Mouse (Mus musculus) ES-E14 (cell line): ENCODE results near the gene Macrod1.

Experiments used
- ZC3H11A ChIP-seq: IDR thresholded peaks from 2 replicates; pipeline ENCODE4 v1.6.1; 2012; ENCODE audit warnings: low read depth, mild to moderate bottlenecking, inconsistent platforms, low read length, borderline replicate concordance
- ZNF384 ChIP-seq: IDR thresholded peaks from 2 replicates; pipeline ENCODE4 v1.6.1; 2012; ENCODE audit warnings: low read depth, low read length, inconsistent platforms

- TF ChIP-seq ZNF384: no peak
- TF ChIP-seq ZC3H11A: no peak
These were observed 17.4 kb upstream of the Macrod1 start for GRCm38 (mm10) chr19:7039088-7039720.
